Mouse (Mus musculus) heart, embryonic 16.5 days (tissue): Measurements from ENCODE around the gene Wnt10b. TPM values are rescaled to one million over a fixed set of nuclear protein-coding genes. Genes with fewer than 3 reads are reported as not detected.

Source experiments
- ATAC-seq: fragments of 200-750 bp; cut with Nextera tagmentation; replicated peaks from 2 replicates; pipeline ENCODE4 v1.8.0; 2017; ENCODE audit warnings: moderate number of reproducible peaks; ENCODE audit not compliant: insufficient read depth, low FRiP score; ENCODE audit errors: extremely low read depth
- H3K27ac ChIP-seq: fragments of 300-500 bp; sonication (generic); 2 replicates; pipeline ENCODE4 v1.5.1; 2014; ENCODE audit warnings: mild to moderate bottlenecking, low read length, control low read depth, moderate library complexity
- H3K27me3 ChIP-seq: fragments of 300-500 bp; sonication (generic); 2 replicates; pipeline ENCODE4 v1.6.1; 2014; ENCODE audit warnings: low read length, mixed read lengths; ENCODE audit not compliant: control insufficient read depth, insufficient read depth
- H3K36me3 ChIP-seq: fragments of 300-500 bp; sonication (generic); 2 replicates; pipeline ENCODE4 v1.6.1; 2014; ENCODE audit not compliant: control insufficient read depth, insufficient read depth
- H3K4me1 ChIP-seq: fragments of 300-500 bp; sonication (generic); 2 replicates; pipeline ENCODE4 v1.6.1; 2014; ENCODE audit warnings: low read length, mixed read lengths; ENCODE audit not compliant: control insufficient read depth, insufficient read depth
- H3K4me2 ChIP-seq: fragments of 300-500 bp; sonication (generic); 2 replicates; pipeline ENCODE4 v1.6.1; 2014; ENCODE audit warnings: low read depth, mild to moderate bottlenecking, control low read depth, low read length
- H3K4me3 ChIP-seq: fragments of 300-500 bp; sonication (generic); 2 replicates; pipeline ENCODE4 v1.5.1; 2014; ENCODE audit warnings: mild to moderate bottlenecking, control low read depth, low read length
- H3K9ac ChIP-seq: fragments of 300-500 bp; sonication (generic); 2 replicates; pipeline ENCODE4 v1.6.1; 2014; ENCODE audit warnings: low read length, control low read depth
- H3K9me3 ChIP-seq: fragments of 300-500 bp; sonication (generic); replicated peaks from 2 replicates; pipeline ENCODE4 v1.6.1; 2016; ENCODE audit warnings: low read length; ENCODE audit not compliant: control insufficient read depth
- WGBS: fragments of 180-500 bp; shearing (Covaris S2); extraction: QIAGEN DNeasy Blood & Tissue Kit; methylation state at CpG from one replicate; pipeline ENCODE4 v1.1.7; 2014; 5-methylcytosine and 5-hydroxymethylcytosine counted together
- polyA plus RNA-seq: library from polyadenylated mRNA; unstranded; fragments of >200 nt; fragmentation: Nextera tagmentation; extraction: Ambion mirVana; gene quantifications from 2 replicates; pipeline ENCODE4 v1.2.1, GENCODE M21; 2015

Wnt10b gene
- polyA plus RNA-seq, 1 experiment from 2014 or later: 0.28 TPM

DNA sequence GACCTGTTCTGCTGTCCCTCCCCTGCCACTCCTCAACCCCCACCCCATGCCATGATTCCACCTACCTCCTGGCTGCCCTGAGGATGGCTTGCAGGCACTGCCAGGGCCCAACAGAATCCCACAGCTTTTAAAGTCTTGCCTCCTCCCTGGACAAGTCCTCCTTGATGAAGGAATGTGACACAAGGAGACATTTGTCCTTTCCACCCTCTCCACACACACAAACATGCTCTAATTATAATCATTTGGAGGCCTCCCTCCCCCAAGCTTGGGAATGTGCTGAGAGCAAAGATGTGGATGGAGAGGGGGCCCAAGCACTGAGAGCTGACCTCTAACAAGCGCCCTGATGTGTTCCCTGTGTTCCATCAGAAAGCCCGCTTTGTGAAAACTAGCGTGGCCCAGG lies 31.4 kb upstream of the Wnt10b start, which contains the start of gene Ddn:
Ddn (minus strand) TSS at position 101 of the 400 bp plus-strand sequence.
- Histone ChIP-seq H3K9me3 (no peaks in the 10 kb centered on the region), H3K4me3 (peak within 1 kb of the TSS; percentile 46), H3K9ac (no peak within 1 kb of the TSS), H3K27me3 (peaks cover 48% of the 10 kb centered on the region), H3K4me1 (peaks cover 36% of the 10 kb centered on the region), H3K4me2 (peak within 1 kb of the TSS; percentile 68), H3K36me3 (peaks cover 19% of the 10 kb centered on the region), H3K27ac (no peak within 1 kb of the TSS)
- WGBS: 31% methylated on average over 3 of the region's 3 CpGs
- no peak for ATAC-seq

GRCm38 (mm10) chr15:98808651-98809134 lies 30.7 kb upstream of the Wnt10b start:
- Histone ChIP-seq H3K27me3 (peaks cover 54% of the 10 kb centered on the region), H3K4me2 (peak overlapping the region; percentile 68), H3K4me3 (peak overlapping the region; percentile 46), H3K4me1 (peaks cover 39% of the 10 kb centered on the region), H3K9ac (no peak overlapping the region), H3K36me3 (peaks cover 13% of the 10 kb centered on the region), H3K27ac (no peak overlapping the region), H3K9me3 (no peaks in the 10 kb centered on the region)
- 12% methylated on average over 6 of the region's 6 CpGs for WGBS
- no peak for ATAC-seq

DNA sequence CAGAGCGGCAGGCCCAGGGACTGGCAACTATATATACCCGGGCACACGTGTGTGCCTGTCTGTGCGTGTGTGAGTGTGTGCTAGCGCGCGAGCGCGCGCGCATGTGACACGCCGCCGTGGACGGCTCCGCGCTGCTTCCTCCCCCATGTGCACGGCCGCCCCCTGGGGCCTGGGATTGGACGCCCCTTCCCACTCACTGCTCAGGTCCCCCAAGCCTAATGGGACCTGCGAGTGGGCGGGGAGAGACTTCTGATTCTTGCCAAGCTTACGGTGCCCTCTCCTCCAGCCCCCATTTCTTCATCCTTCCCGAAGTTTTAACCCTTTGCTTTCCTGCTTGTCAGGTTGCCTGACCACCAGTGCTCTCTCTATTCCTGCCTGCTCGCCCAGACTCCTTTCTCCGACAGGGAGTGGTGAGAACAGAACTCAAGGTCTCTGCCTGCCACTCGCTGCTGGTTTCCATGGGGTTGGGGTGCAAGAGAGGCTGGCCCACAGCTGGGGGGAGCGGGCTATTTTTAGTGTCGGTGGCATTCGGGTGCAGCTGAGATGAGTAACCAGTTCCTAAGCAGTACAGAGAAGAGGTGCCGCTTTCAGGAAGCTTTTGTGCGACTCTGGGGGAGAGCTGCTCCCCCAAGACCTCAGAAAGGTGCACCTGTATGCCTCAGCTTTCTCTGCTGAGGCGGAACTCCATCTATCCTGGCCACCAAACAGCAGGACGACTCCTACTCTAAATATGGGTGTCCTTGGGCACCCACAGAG lies 30.1 kb upstream of the Wnt10b start:
- H3K4me1 ChIP-seq: peaks cover 44% of the 10 kb centered on the region
- peaks cover 8% of the 10 kb centered on the region for H3K36me3 ChIP-seq
- under 1% methylated on average over 30 of the region's 34 CpGs for WGBS
- peak; percentile 24; the same call in 1 of the 2 replicates for ATAC-seq
- H3K27me3 ChIP-seq: peaks cover 60% of the 10 kb centered on the region
- H3K4me3 ChIP-seq: peak overlapping the region; percentile 46
- H3K4me2 ChIP-seq: peak overlapping the region; percentile 68
- peak overlapping the region; percentile 35 for H3K9ac ChIP-seq
- H3K27ac ChIP-seq: no peak overlapping the region
- no peaks in the 10 kb centered on the region for H3K9me3 ChIP-seq

DNA sequence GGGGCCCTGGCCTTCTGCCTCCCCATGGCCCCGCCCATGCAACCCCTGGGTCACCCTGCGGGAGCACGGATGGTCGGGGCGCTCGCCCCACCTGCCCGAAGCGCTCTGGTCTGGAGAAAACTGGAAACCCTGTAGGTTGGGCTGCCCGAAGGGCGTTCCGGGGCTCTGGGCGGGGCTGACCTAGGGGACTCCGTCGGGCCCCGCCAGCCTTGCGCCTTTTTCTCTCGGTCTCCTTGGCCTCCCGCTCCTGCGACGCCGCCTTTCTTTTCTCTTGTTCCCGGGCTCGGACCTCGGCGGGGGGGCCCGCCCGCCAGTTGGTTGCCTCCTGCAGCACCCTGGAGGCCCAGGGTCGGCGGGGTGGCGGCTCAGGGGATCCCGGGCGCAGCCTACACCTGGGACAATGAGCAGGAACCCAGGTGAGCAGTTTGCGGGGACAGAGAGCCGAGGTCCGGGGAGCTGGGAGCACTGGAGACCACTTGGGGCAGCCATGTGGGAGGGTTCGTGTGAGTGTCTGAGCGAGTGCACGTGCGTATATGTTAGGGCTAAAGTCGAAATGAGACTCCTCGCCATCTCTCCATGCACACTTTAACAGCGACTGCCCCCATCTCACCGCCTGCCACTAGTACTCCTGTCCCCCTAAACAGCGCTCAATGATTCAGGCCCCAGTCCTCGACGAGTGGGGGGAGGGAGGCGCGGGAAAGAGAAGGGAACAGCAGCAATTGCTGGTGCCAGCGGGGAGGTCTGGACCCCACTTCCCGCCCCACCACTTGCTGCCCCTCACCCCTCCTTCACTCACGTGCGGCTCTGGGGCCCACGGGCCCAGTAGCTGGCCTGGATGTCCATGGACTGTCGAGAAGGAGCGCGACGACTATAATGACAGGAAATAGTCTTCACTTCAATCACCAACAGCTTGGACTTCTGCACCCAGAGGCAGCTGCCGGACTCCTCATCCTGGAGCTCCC lies 29.1 kb upstream of the Wnt10b start:
- Histone ChIP-seq H3K9ac (peak overlapping the region; percentile 55), H3K27me3 (peaks cover 70% of the 10 kb centered on the region), H3K36me3 (0 out of 2 replicates have a peak, but pooled peaks cover 3% of the 10 kb centered on the region), H3K4me1 (peaks cover 45% of the 10 kb centered on the region), H3K9me3 (no peaks in the 10 kb centered on the region), H3K27ac (no peak overlapping the region), H3K4me3 (peak overlapping the region; percentile 46), H3K4me2 (peak overlapping the region; percentile 68)
- WGBS: 1% methylated on average over 56 of the region's 58 CpGs
- no peak for ATAC-seq

- ATAC-seq: no peak
- Histone ChIP-seq H3K9me3 (no peaks in the 10 kb centered on the region), H3K27ac (no peak overlapping the region), H3K27me3 (peaks cover 78% of the 10 kb centered on the region), H3K4me2 (peak overlapping the region; percentile 87), H3K9ac (no peak overlapping the region; the same call in 1 of the 2 replicates), H3K4me3 (peak overlapping the region; percentile 60), H3K36me3 (0 out of 2 replicates have a peak, but pooled peaks cover under 1% of the 10 kb centered on the region), H3K4me1 (peaks cover 45% of the 10 kb centered on the region)
- WGBS: 18% methylated on average over 30 of the region's 30 CpGs
Measured at GRCm38 (mm10) chr15:98806071-98806808, 28.3 kb upstream of the Wnt10b start.

DNA sequence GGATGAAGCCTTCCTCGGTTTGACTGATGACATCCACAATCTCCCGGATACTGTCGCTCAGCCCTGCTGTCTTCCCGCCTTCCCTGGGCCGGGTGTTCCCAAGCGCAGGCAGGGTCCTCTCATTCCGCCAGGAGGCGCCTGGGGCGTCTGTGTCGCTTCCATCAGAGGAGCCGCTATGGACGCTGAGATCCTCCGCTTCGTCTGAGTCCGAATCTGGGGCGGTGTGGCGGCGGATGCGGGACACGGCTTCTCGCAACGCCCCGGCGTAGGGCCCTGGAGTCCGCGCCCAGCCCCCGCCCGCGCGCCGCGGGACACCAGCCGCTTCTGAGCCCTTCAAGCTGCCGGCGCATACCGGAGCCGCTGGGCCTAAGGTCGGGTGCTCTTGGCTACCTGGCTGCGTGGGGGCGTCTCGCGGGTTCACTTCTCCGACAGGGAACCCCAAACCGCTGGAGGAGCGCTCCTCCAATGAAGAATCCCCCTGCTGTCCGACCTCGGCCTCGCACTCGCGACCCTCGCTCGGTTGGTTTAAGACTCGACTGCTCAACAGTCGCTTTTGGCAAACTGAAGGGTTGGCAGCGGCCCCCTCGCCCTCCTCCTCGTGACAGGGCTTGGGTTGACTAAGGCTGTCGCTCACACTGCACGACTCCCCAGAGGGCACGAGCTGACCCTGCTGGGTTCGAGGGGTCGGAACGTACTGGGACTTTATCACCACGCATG lies 27.5 kb upstream of the Wnt10b start:
- Histone ChIP-seq H3K4me3 (peak overlapping the region; percentile 60), H3K27me3 (peaks cover 86% of the 10 kb centered on the region), H3K9ac (peak overlapping the region; percentile 74), H3K4me2 (peak overlapping the region; percentile 87), H3K27ac (no peak overlapping the region), H3K9me3 (no peaks in the 10 kb centered on the region), H3K36me3 (no peaks in the 10 kb centered on the region), H3K4me1 (peaks cover 45% of the 10 kb centered on the region)
- ATAC-seq: 0 out of 2 replicates have a peak, but pooled peaks have one; percentile 37
- 2% methylated on average over 64 of the region's 64 CpGs for WGBS

DNA sequence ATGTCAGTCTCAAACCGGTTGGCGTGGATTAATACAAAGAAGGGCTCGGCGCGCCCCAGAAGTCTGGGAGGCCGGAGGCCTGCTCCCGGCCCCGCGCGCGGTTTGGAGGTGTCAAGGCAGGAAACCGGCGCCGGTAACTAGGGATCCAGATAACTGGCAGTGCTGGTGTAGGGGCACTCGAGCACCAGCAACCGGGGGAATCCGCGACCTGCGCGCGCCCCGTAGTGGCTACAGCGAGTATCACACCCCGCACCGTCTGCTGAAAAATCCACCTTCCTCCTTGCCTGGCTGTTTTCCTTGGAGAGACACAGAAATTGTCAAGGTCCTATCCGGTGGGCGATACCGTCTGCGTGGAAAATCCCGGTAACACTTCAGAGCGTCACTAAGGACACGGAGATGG lies 26.1 kb upstream of the Wnt10b start:
- peaks cover 91% of the 10 kb centered on the region for H3K27me3 ChIP-seq
- peaks cover 37% of the 10 kb centered on the region for H3K4me1 ChIP-seq
- WGBS: 1% methylated on average over 32 of the region's 32 CpGs
- peak overlapping the region; percentile 57 for H3K4me2 ChIP-seq
- peak overlapping the region; percentile 38 for H3K4me3 ChIP-seq
- H3K36me3 ChIP-seq: no peaks in the 10 kb centered on the region
- H3K9me3 ChIP-seq: no peaks in the 10 kb centered on the region
- no peak overlapping the region for H3K27ac ChIP-seq
- ATAC-seq: peak; percentile 34; the same call in 1 of the 2 replicates
- H3K9ac ChIP-seq: no peak overlapping the region

GRCm38 (mm10) chr15:98802926-98803325 lies 25.0 kb upstream of the Wnt10b start:
- Histone ChIP-seq H3K4me2 (no peak overlapping the region), H3K27me3 (peaks cover 96% of the 10 kb centered on the region), H3K9ac (no peak overlapping the region), H3K4me3 (no peak overlapping the region; the same call in 1 of the 2 replicates), H3K36me3 (no peaks in the 10 kb centered on the region), H3K27ac (no peak overlapping the region), H3K4me1 (peaks cover 28% of the 10 kb centered on the region), H3K9me3 (no peaks in the 10 kb centered on the region)
- WGBS: 8% methylated on average over 8 of the region's 8 CpGs
- ATAC-seq: no peak
